Mouse (Mus musculus) frontal cortex, postnatal 25 days (tissue): ENCODE data around the gene Cdc42se2.

Source experiments
- DNase-seq, 2 experiments: peaks; one replicate each; pipeline ENCODE4 v3.0.0; 2022; ENCODE audit warnings: low spot score in 2 of 2

Gene Cdc42se2

GRCm38 (mm10) chr11:54710512-54711293 lies 76.8 kb downstream of the Cdc42se2 start:
- DNase-seq: no peak

GRCm38 (mm10) chr11:54709645-54710044 lies 77.8 kb downstream of the Cdc42se2 start:
- DNase-seq: no peak

GRCm38 (mm10) chr11:54708153-54708552 lies 79.3 kb downstream of the Cdc42se2 start:
- no peak for DNase-seq

- peak; percentile 69 to 70 for DNase-seq
These were observed 84.2 kb downstream of the Cdc42se2 start for GRCm38 (mm10) chr11:54703306-54703705.

- no peak for DNase-seq
These were observed 85.6 kb downstream of the Cdc42se2 start for GRCm38 (mm10) chr11:54701848-54702247.

- DNase-seq: no peak
These were observed 87.5 kb downstream of the Cdc42se2 start for GRCm38 (mm10) chr11:54699972-54700371.

GRCm38 (mm10) chr11:54698636-54699035 lies 88.8 kb downstream of the Cdc42se2 start:
- DNase-seq: no peak

- no peak for DNase-seq
These were observed 89.9 kb downstream of the Cdc42se2 start for GRCm38 (mm10) chr11:54697611-54698010.

GRCm38 (mm10) chr11:54695951-54696350 lies 91.5 kb downstream of the Cdc42se2 start:
- DNase-seq: no peak

GRCm38 (mm10) chr11:54694291-54694690 lies 93.2 kb downstream of the Cdc42se2 start:
- DNase-seq: no peak

GRCm38 (mm10) chr11:54693696-54694095 lies 93.8 kb downstream of the Cdc42se2 start:
- DNase-seq: no peak

GRCm38 (mm10) chr11:54691179-54691578 lies 96.3 kb downstream of the Cdc42se2 start:
- no peak for DNase-seq

- no peak for DNase-seq
These were observed 97.3 kb downstream of the Cdc42se2 start for GRCm38 (mm10) chr11:54690171-54690570.

- no peak for DNase-seq
These were observed 102.6 kb downstream of the Cdc42se2 start for GRCm38 (mm10) chr11:54684831-54685230.

- DNase-seq: no peak
These were observed 108.3 kb downstream of the Cdc42se2 start for GRCm38 (mm10) chr11:54679141-54679540.

GRCm38 (mm10) chr11:54675792-54676489 lies 111.5 kb downstream of the Cdc42se2 start:
- DNase-seq: no peak

GRCm38 (mm10) chr11:54673575-54674298 lies 113.7 kb downstream of the Cdc42se2 start:
- DNase-seq: no peak
